Mouse (Mus musculus) heart, embryonic 10.5 days (tissue): ENCODE measurements around the gene Tmem117. TPM values are rescaled to one million over a fixed set of nuclear protein-coding genes. Genes with fewer than 3 reads are reported as not detected.

Source experiments
- DNase-seq: peaks from one replicate; pipeline ENCODE4 v3.0.0-alpha.2; 2017; ENCODE audit warnings: low spot score
- H3K27ac ChIP-seq: fragments of 300-500 bp; sonication (generic); 2 replicates; pipeline ENCODE4 v1.5.1; 2016; ENCODE audit warnings: mild to moderate bottlenecking
- H3K27me3 ChIP-seq: fragments of 300-500 bp; sonication (generic); 2 replicates; pipeline ENCODE4 v1.6.1; 2016; ENCODE audit warnings: mild to moderate bottlenecking; ENCODE audit not compliant: poor library complexity, insufficient read depth, severe bottlenecking
- H3K36me3 ChIP-seq: fragments of 300-500 bp; sonication (generic); 2 replicates; pipeline ENCODE4 v1.6.1; 2016; ENCODE audit warnings: mild to moderate bottlenecking, moderate library complexity
- H3K4me1 ChIP-seq: fragments of 300-500 bp; sonication (generic); 2 replicates; pipeline ENCODE4 v1.6.1; 2016; ENCODE audit warnings: mild to moderate bottlenecking
- H3K4me3 ChIP-seq: fragments of 300-500 bp; sonication (generic); 2 replicates; pipeline ENCODE4 v1.5.1; 2016; ENCODE audit warnings: mild to moderate bottlenecking, moderate library complexity
- H3K9me3 ChIP-seq: fragments of 300-500 bp; sonication (generic); 2 replicates; pipeline ENCODE4 v1.6.1; 2016; ENCODE audit warnings: mild to moderate bottlenecking, moderate library complexity
- WGBS: fragments of 180-500 bp; shearing (Covaris S2); methylation state at CpG from one replicate; pipeline ENCODE4 v1.1.7; 2016; 5-methylcytosine and 5-hydroxymethylcytosine counted together
- polyA plus RNA-seq: library from polyadenylated mRNA; unstranded; fragments of >200 nt; fragmentation: Nextera tagmentation; extraction: Ambion mirVana; gene quantifications from 2 replicates; pipeline ENCODE4 v1.2.1, GENCODE M21; 2016

Gene Tmem117
- polyA plus RNA-seq, result 0.73 and 1.8 TPM in 2 replicates

DNA sequence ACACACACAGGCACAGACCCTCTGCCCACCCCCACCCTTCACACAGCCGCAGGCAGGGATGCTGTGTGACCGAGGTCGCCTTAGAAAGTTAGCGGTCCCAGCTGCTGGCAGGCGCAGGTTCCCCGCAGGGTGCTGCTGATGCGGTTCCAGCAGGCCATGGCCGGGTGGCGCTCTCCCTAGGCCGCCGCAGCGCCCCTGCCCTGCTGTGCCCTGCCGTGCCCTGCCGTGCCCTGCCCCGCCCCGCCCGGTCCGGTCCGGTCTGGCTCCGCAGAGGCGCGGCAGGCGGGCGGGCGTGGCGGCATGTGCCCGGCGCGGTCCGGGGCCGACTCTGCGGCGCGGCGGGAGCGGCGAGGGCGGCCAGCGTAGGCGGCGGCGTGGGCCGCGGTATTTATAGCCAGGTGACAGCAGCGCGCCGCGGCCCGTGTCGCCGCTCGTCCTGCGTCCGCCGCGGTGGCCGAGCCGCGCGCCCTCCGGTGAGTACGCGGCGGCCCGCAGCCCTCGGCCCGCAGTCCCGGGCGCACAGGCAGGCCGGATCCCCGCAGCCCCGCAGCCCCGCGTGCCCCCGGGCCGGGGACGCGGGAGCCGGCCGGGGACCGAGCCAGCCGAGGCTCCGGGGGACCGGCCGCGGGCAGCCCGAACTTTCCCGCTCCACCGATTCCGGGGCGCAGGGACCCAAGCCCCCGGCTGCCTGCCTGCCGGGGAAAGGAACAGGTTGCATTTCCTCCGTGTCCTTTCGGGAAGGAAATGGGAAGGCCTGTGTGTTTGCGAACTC, at the start of gene Tmem117:
Gene Tmem117, plus strand, starts transcription at position 403 of the 772 bp plus-strand sequence.
- Histone ChIP-seq H3K4me3 (peak within 1 kb of the TSS; percentile 76), H3K9me3 (no peaks in the 10 kb centered on the region), H3K27ac (peak within 1 kb of the TSS; percentile 87), H3K36me3 (no peaks in the 10 kb centered on the region), H3K27me3 (peaks cover 41% of the 10 kb centered on the region), H3K4me1 (peaks cover 4% of the 10 kb centered on the region; the same call in 1 of the 2 replicates)
- DNase-seq, result no peak
- WGBS, result under 1% methylated on average over 74 of the region's 96 CpGs

DNA sequence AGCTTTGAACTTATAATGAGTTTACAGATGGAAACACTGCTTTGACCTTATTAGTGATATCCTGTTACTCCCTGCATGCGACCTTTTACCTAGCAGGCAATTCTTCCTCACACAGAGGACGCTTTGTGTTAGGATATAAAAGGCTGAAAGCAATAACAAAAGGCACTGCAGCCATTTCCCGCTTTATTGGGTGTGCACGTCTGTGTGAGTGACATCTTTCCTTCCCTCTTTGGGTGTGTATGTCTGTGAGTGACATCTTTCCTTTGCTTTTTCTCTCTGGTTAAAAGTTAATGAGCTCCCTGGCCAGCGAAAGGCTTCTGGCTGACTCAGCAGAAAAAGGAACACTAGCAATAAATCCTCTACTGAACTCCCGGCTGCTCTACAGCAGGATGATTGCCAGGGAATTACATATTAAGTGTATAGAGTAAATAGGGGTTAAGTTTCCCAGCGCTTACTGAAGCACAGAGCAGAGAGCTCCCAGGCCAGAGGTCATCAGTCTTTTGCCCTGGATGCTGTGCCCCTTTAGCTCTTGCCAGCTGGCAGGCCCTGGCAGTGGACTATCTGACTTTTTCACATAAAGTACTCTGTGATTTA, 46.9 kb upstream of the Tmem117 start:
- WGBS, result 89% methylated on average over 7 of the region's 7 CpGs
- Histone ChIP-seq H3K4me3 (no peak overlapping the region), H3K4me1 (no peaks in the 10 kb centered on the region), H3K27ac (no peak overlapping the region), H3K9me3 (no peaks in the 10 kb centered on the region), H3K36me3 (peaks cover 82% of the 10 kb centered on the region), H3K27me3 (no peaks in the 10 kb centered on the region)
- no peak for DNase-seq

DNA sequence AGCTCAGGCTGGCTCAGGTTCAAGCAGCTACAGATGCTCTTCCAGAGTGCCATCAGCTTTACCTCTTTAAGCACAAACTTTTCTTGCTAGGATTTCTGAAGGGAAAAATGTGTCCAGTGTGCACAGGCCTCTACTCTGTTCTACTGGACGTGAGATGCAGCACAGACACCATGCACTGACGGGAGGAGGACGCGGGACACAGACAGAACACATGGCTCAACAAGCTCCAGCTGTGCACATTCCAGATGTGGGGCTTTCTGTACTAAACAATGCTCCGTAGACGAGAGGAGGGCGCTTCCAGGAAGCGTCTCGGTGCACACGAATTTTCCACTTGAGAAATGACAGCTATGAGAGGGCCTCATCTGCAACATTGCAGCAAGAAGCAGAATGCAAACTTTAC, 45.9 kb upstream of the Tmem117 start:
- Histone ChIP-seq H3K4me1 (no peaks in the 10 kb centered on the region; the same call in 1 of the 2 replicates), H3K36me3 (peaks cover 80% of the 10 kb centered on the region), H3K27me3 (no peaks in the 10 kb centered on the region), H3K9me3 (no peaks in the 10 kb centered on the region), H3K4me3 (no peak overlapping the region), H3K27ac (no peak overlapping the region)
- 88% methylated on average over 10 of the region's 10 CpGs for WGBS
- DNase-seq, result no peak

GRCm38 (mm10) chr15:94584738-94585137, 44.3 kb upstream of the Tmem117 start:
- no peaks in the 10 kb centered on the region for H3K9me3 ChIP-seq
- H3K4me3 ChIP-seq, result no peak overlapping the region
- H3K27ac ChIP-seq, result no peak overlapping the region
- no peaks in the 10 kb centered on the region for H3K27me3 ChIP-seq
- peaks cover 4% of the 10 kb centered on the region; the same call in 1 of the 2 replicates for H3K4me1 ChIP-seq
- WGBS, result 86% methylated on average over 4 of the region's 4 CpGs
- H3K36me3 ChIP-seq, result peaks cover 71% of the 10 kb centered on the region
- DNase-seq, result no peak

DNA sequence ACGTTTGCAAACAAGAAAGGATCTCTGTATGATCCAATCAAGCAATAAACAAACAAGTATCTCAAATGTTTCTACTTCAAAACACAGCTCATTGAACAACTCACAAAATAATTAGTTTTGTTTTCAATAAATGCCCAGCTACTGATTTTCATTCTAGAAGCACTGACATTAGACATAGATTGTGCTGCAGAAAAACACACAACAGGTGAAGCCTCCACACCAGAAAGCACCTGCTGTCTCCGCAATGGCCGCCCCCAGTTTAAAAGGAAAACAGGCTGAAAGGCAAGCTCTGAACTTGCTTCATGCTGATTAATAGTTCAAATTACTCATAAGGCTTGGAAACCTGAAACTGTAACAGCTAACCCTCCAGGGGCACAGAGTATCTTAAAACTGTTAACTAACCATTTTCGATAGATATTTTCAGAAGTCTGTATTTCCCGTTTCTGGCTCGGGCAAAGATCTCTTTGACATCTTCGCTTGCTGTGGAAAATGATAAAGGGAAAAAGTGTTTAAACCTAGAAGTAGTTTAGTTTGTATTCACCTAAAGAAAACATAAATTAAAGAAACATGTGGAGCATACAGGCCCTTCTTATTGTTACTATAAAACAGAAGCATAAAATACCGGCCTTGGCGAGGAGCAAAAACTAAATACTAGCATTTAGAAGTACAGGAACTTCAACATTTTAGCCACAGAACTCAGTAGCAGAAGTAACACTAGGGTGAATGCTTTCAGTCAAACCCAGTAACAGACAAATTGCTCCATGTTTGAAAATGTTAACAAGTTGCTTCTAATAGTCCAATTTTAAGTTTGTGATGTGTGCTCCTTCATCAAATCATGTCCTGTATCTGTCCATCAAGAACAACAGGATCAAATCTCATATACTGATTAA, 41.0 kb upstream of the Tmem117 start:
- Histone ChIP-seq H3K27me3 (no peaks in the 10 kb centered on the region), H3K4me1 (peaks cover 4% of the 10 kb centered on the region; the same call in 1 of the 2 replicates), H3K36me3 (peaks cover 38% of the 10 kb centered on the region), H3K4me3 (peak overlapping the region; percentile 98), H3K9me3 (no peaks in the 10 kb centered on the region), H3K27ac (no peak overlapping the region)
- WGBS, result 87% methylated on average over 9 of the region's 9 CpGs
- no peak for DNase-seq

DNA sequence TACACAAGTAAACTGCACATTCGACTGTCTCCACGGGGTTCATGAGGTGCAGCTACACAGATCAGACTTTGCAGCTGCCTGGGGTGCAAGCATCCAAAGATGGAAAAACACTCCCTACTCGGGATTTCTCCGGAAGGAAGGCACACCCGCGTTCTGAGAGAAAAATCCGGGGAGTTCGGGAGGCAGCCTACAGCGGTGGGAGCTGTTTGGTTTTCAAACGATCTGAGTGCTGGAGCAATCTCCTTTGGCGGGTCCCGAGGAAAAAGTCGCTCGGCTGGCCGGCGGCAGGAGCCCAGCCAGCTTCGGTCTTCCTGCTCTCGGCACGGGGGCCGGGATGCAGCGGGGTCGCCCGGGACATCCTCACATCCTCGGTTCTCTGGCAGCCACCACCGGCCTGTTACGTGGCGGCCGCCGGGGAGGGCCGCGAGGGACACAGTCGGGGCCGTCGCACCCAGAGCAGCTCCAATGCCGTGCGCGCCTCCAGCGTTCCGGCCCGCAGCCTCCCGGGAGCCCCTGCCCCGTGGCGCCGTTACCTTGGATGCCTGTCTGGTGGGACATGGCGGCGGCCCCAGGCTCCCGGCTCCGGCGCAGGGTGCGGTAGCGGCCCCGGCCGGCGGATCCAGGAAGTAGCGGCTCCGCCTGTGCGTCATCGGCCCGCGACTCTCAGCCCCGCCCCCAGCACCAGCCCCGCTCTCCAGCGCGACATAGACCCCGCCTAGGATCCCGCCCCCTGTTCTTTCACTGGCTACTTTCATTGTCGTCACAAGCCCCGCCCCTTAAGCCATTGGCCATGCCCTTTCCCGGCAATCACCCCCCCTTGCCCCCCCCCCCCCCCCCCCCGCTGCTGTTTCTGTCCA, 39.6 kb upstream of the Tmem117 start, which contains the start of gene Twf1:
Gene Twf1, minus strand, starts transcription at position 671 of the 857 bp plus-strand sequence.
- peaks cover 4% of the 10 kb centered on the region; the same call in 1 of the 2 replicates for H3K4me1 ChIP-seq
- peaks cover 24% of the 10 kb centered on the region for H3K36me3 ChIP-seq
- WGBS, result under 1% methylated on average over 69 of the region's 70 CpGs
- H3K4me3 ChIP-seq, result peak within 1 kb of the TSS; percentile 98
- H3K27ac ChIP-seq, result peak within 1 kb of the TSS; percentile 96
- no peaks in the 10 kb centered on the region for H3K9me3 ChIP-seq
- DNase-seq, result peak; percentile 98
- H3K27me3 ChIP-seq, result no peaks in the 10 kb centered on the region

- Histone ChIP-seq H3K27me3 (no peaks in the 10 kb centered on the region), H3K4me3 (peak overlapping the region; percentile 98), H3K27ac (peak overlapping the region; percentile 96), H3K36me3 (peaks cover 18% of the 10 kb centered on the region), H3K9me3 (no peaks in the 10 kb centered on the region), H3K4me1 (peaks cover 4% of the 10 kb centered on the region; the same call in 1 of the 2 replicates)
- 13% methylated on average over 8 of the region's 8 CpGs for WGBS
- no peak for DNase-seq
Measured at GRCm38 (mm10) chr15:94590083-94590482, 38.9 kb upstream of the Tmem117 start.

DNA sequence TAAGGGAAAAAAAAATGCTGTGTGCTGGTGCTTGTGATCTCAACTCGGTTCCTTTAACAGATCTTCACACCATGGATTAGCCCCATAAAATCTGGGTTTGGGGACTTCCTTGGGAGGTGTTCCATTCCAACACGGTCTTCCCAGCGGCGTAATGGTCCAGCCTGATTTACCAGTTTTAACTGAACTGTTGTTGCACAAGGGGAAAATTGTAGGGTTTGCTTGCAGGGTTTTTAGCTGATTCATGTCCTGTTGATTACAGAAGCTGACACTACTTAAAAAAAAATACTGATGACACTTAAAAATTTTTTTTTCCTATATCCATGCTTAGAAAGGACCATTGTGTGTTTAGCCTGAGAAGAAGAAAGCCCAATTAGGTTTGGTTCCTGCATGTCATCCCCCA, 37.7 kb upstream of the Tmem117 start:
- Histone ChIP-seq H3K4me3 (no peak overlapping the region), H3K36me3 (0 out of 2 replicates have a peak, but pooled peaks cover 5% of the 10 kb centered on the region), H3K27me3 (no peaks in the 10 kb centered on the region), H3K9me3 (no peaks in the 10 kb centered on the region), H3K4me1 (peaks cover 4% of the 10 kb centered on the region; the same call in 1 of the 2 replicates), H3K27ac (no peak overlapping the region)
- no peak for DNase-seq
- WGBS, result 84% methylated on average over 4 of the region's 4 CpGs

GRCm38 (mm10) chr15:94593586-94593985, 35.4 kb upstream of the Tmem117 start:
- Histone ChIP-seq H3K4me1 (0 out of 2 replicates have a peak, but pooled peaks cover under 1% of the 10 kb centered on the region), H3K27ac (no peak overlapping the region), H3K36me3 (no peaks in the 10 kb centered on the region), H3K4me3 (no peak overlapping the region), H3K27me3 (no peaks in the 10 kb centered on the region), H3K9me3 (no peaks in the 10 kb centered on the region)
- DNase-seq, result no peak
- WGBS, result 79% methylated on average over 1 of the region's 1 CpGs

- no peak overlapping the region for H3K4me3 ChIP-seq
- H3K27me3 ChIP-seq, result no peaks in the 10 kb centered on the region
- H3K9me3 ChIP-seq, result no peaks in the 10 kb centered on the region
- no peak overlapping the region for H3K27ac ChIP-seq
- H3K36me3 ChIP-seq, result no peaks in the 10 kb centered on the region
- WGBS, result 70% methylated on average over 11 of the region's 11 CpGs
- DNase-seq, result no peak
- H3K4me1 ChIP-seq, result peaks cover 12% of the 10 kb centered on the region
Measured at GRCm38 (mm10) chr15:94600145-94600707, 28.8 kb upstream of the Tmem117 start.

- H3K4me1 ChIP-seq, result peaks cover 12% of the 10 kb centered on the region
- no peak overlapping the region for H3K27ac ChIP-seq
- DNase-seq, result no peak
- 17% methylated on average over 3 of the region's 3 CpGs for WGBS
- H3K27me3 ChIP-seq, result no peaks in the 10 kb centered on the region
- H3K4me3 ChIP-seq, result no peak overlapping the region
- no peaks in the 10 kb centered on the region for H3K36me3 ChIP-seq
- H3K9me3 ChIP-seq, result no peaks in the 10 kb centered on the region
Measured at GRCm38 (mm10) chr15:94601339-94601738, 27.7 kb upstream of the Tmem117 start.
